ENCODE assay signal across 8 mouse cellular contexts in the genomic region with DNA sequence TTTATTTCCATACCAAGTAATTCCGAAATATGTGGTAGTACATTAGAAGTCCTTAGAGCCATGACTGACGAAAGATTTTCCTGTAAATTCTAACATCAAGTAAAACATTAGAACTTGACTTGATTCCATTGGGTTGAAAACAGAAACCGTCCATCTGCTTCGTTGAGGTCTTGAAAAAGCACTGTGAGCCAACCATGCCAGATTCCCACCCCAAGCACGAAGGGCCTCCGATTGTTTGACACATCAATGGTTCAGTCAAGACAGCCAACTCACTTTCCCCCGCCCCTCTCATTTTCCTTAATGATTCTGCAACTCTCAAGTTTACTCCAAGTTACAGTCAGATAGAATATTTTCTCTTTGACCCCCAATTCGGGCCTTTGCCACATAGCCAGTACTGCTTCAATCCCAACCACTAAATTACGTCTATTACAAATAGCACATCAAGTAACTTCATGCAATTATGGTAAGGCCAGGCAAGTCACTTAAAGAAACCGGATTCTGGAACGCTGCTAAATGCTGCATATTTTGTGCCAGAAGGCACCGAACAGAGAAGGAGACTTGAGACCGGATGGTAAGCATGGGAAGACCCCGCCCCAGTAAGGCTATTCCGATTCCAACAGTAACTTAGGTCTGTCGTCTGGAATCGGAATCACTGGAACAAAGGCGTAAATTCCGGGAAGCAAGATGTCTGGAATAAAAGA. TPM values are rescaled to one million over a fixed set of nuclear protein-coding genes. Genes with fewer than 3 reads are reported as not detected.
A peak's percentile ranks its signal among the peaks of the same experiment; 100 is the strongest.
DNase-seq lines count a peak whose midpoint lies in the region; ATAC-seq and TF ChIP-seq lines count a peak whose summit lies in the region.

No protein-coding gene starts in this region.

- DNase-seq in left cerebral cortex, postnatal 4 days: peak; percentile 31
- no peak for DNase-seq in left cerebral cortex, adult 18-20 months (ENCODE audit: low spot score in 2 of 2)
- peak; percentile 20 for DNase-seq in kidney, postnatal 14 days
- peak; percentile 27 for DNase-seq in stomach, postnatal 0 days (ENCODE audit: low spot score)
- no peak for DNase-seq in adrenal gland, adult 8-10 months

- no peak for TF ChIP-seq POLR2A in bone marrow, adult 2 months (IDR thresholded peaks at IDR 0.05; ENCODE audit: borderline replicate concordance, control insufficient read depth, low read depth, low read length)

- under 1% methylated on average over 19 of the region's 19 CpGs for WGBS in bone marrow, adult 2 months
- WGBS in forebrain, embryonic 13.5 days: 3% methylated on average over 19 of the region's 19 CpGs
- under 1% methylated on average over 19 of the region's 19 CpGs for WGBS in stomach, postnatal 0 days

- no peaks in the 10 kb centered on the region; the same call in none of the 2 replicates for H3K9me3 ChIP-seq in forebrain, embryonic 13.5 days (replicated peaks)
- H3K9me3 ChIP-seq in stomach, postnatal 0 days (ENCODE audit: control insufficient read depth, low read length): no peaks in the 10 kb centered on the region

- TF ChIP-seq CTCF in bone marrow, adult 2 months (IDR thresholded peaks at IDR 0.05; ENCODE audit: control insufficient read depth, insufficient read depth, low read length): no peak
- no peak for TF ChIP-seq CTCF in stomach, postnatal 0 days (IDR thresholded peaks at IDR 0.05; ENCODE audit: low read depth)

- H3K27ac ChIP-seq in bone marrow, adult 2 months (ENCODE audit: control insufficient read depth, insufficient read depth, low read depth, low read length, poor library complexity): peak overlapping the region; percentile 100
- peak overlapping the region; percentile 96 for H3K27ac ChIP-seq in forebrain, embryonic 13.5 days
- H3K27ac ChIP-seq in stomach, postnatal 0 days (replicated peaks): peak overlapping the region; percentile 99

- intact Hi-C loops in left cerebral cortex, postnatal 4 days (cut with DNase I): loop anchor here (5.0 kb wide), 1 partner anchor 71 kb away; no protein-coding TSS in a partner anchor

- peak overlapping the region; percentile 92 for H3K9ac ChIP-seq in forebrain, embryonic 13.5 days
- peak overlapping the region; percentile 94 for H3K9ac ChIP-seq in stomach, postnatal 0 days (ENCODE audit: low read length)

- no peaks in the 10 kb centered on the region for H3K27me3 ChIP-seq in forebrain, embryonic 13.5 days
- no peaks in the 10 kb centered on the region for H3K27me3 ChIP-seq in stomach, postnatal 0 days (ENCODE audit: control insufficient read depth, insufficient read depth, low read length)

- peak overlapping the region; percentile 79 for H3K4me2 ChIP-seq in forebrain, embryonic 13.5 days
- H3K4me2 ChIP-seq in stomach, postnatal 0 days (replicated peaks; ENCODE audit: low read depth): peak overlapping the region; percentile 70

- peak overlapping the region; percentile 84 for H3K4me3 ChIP-seq in bone marrow, adult 2 months (replicated peaks; ENCODE audit: control insufficient read depth, low read depth, low read length)
- peak overlapping the region; percentile 84 for H3K4me3 ChIP-seq in forebrain, embryonic 13.5 days
- H3K4me3 ChIP-seq in stomach, postnatal 0 days (ENCODE audit: low read depth, low read length): peak overlapping the region; percentile 89

- H3K4me1 ChIP-seq in bone marrow, adult 2 months (ENCODE audit: control insufficient read depth, insufficient read depth, low read length): no peaks in the 10 kb centered on the region; the same call in 1 of the 2 replicates
- H3K4me1 ChIP-seq in forebrain, embryonic 13.5 days: peaks cover 23% of the 10 kb centered on the region
- no peaks in the 10 kb centered on the region for H3K4me1 ChIP-seq in stomach, postnatal 0 days (replicated peaks; ENCODE audit: control insufficient read depth, insufficient read depth)

- no peaks in the 10 kb centered on the region for H3K36me3 ChIP-seq in forebrain, embryonic 13.5 days (ENCODE audit: poor library complexity, severe bottlenecking)
- no peaks in the 10 kb centered on the region for H3K36me3 ChIP-seq in stomach, postnatal 0 days (ENCODE audit: control insufficient read depth, insufficient read depth, low read length)

- no peak for TF ChIP-seq EP300 in stomach, postnatal 0 days (optimal IDR thresholded peaks at IDR 0.05)

- no peak for ATAC-seq in forebrain, embryonic 13.5 days
- ATAC-seq in megakaryocyte-erythroid progenitor cell, adult 5-6 weeks (replicated peaks; ENCODE audit: low FRiP score, low TSS enrichment, poor library complexity, severe bottlenecking): 0 out of 2 replicates have a peak, but pooled peaks have one; percentile 14
- no peak for ATAC-seq in stomach, postnatal 0 days (ENCODE audit: low FRiP score, low TSS enrichment)

RNA-seq across cellular contexts. Expression of gene Rab10, which starts 1.1 kb away (rescaled TPM):
- total RNA-seq in left cerebral cortex, postnatal 4 days (2021): 100 to 1,000 TPM; 263 to 272 TPM
- 100 to 1,000 TPM; 133 to 139 TPM for total RNA-seq in left cerebral cortex, adult 18-20 months (2021)
- 23.6 and 24.0 TPM in 2 replicates for polyA plus RNA-seq in bone marrow, adult 2 months (2011; ENCODE audit: insufficient read depth, insufficient read length, low replicate concordance, missing spikeins)
- polyA plus RNA-seq in forebrain, embryonic 13.5 days (2015; fragmentation: Nextera tagmentation; extraction: Ambion mirVana): 103 and 106 TPM in 2 replicates
- total RNA-seq in megakaryocyte-erythroid progenitor cell, adult 5-6 weeks (2014; fragmentation: Nextera tagmentation): 71.0 and 79.4 TPM in 2 replicates
- total RNA-seq in megakaryocyte-erythroid progenitor cell, adult 5-6 weeks (2017): 114 and 151 TPM in 2 replicates
- 83.9 and 91.2 TPM in 2 replicates for polyA plus RNA-seq in stomach, postnatal 0 days (2015; fragmentation: Nextera tagmentation; extraction: Ambion mirVana)
- total RNA-seq in adrenal gland, adult 8-10 months (2022): 100 to 1,000 TPM; 179 to 239 (median 190) TPM

RNA-seq across cellular contexts. Expression of gene Kif3c, which starts 56.2 kb away (rescaled TPM):
- 100 to 1,000 TPM; 204 to 210 TPM for total RNA-seq in left cerebral cortex, postnatal 4 days (2021)
- 100 to 1,000 TPM; 176 to 177 TPM for total RNA-seq in left cerebral cortex, adult 18-20 months (2021)
- 1.0 and 3.0 TPM in 2 replicates for polyA plus RNA-seq in bone marrow, adult 2 months (2011; ENCODE audit: insufficient read depth, insufficient read length, low replicate concordance, missing spikeins)
- 64.2 and 70.4 TPM in 2 replicates for polyA plus RNA-seq in forebrain, embryonic 13.5 days (2015; fragmentation: Nextera tagmentation; extraction: Ambion mirVana)
- 1.2 and 2.3 TPM in 2 replicates for total RNA-seq in megakaryocyte-erythroid progenitor cell, adult 5-6 weeks (2014; fragmentation: Nextera tagmentation)
- total RNA-seq in megakaryocyte-erythroid progenitor cell, adult 5-6 weeks (2017): 0.33 and 4.3 TPM in 2 replicates
- 2.5 TPM in 2 replicates for polyA plus RNA-seq in stomach, postnatal 0 days (2015; fragmentation: Nextera tagmentation; extraction: Ambion mirVana)
- total RNA-seq in adrenal gland, adult 8-10 months (2022): 10 to 100 TPM; 32.7 to 53.6 (median 38.6) TPM

Comparison
In these comparisons a context has a peak if more than half of its experiments do, and no peak if none do; other contexts are left out.
1. DNase-seq: peak in left cerebral cortex, postnatal 4 days (single experiment), kidney, postnatal 14 days (single experiment) and stomach, postnatal 0 days (single experiment); none in left cerebral cortex, adult 18-20 months (0 of 2) and adrenal gland, adult 8-10 months (single experiment).
2. RNA of gene Kif3c, which starts 56.2 kb away (total RNA-seq): 204 to 210 TPM in left cerebral cortex, postnatal 4 days, 176 to 177 TPM in left cerebral cortex, adult 18-20 months and 32.7 to 53.6 TPM in adrenal gland, adult 8-10 months; 0.33 to 4.3 TPM in megakaryocyte-erythroid progenitor cell, adult 5-6 weeks; every median in the first group is over 4 times any median in the second.
3. Peak in every context shown above with its lines, with median percentiles within 50 percentile points of each other: H3K27ac ChIP-seq and H3K4me3 ChIP-seq.